Mouse (Mus musculus): Measurements from ENCODE around the gene Tmem156. TPM values are rescaled to one million over a fixed set of nuclear protein-coding genes. Genes with fewer than 3 reads are reported as not detected.

Tmem156 gene
- total RNA-seq, 2 experiments from 2014 or later, result 0.17 to 0.44 TPM

Other genes starting within 250 kb of the Tmem156 start
- gene Tlr1, start 158.6 kb downstream of the Tmem156 start, total RNA-seq (2021), result 1 to 10 TPM; 1.0 to 1.3 TPM
- 1 to 10 TPM; 2.1 TPM for gene Tlr6, start 132.0 kb downstream of the Tmem156 start, total RNA-seq (2021)
- gene Fam114a1, start 122.1 kb downstream of the Tmem156 start, total RNA-seq (2021), result 10 to 100 TPM; 63.3 to 71.7 TPM
- 10 to 100 TPM; 20.1 to 21.1 TPM for gene Klhl5, start 15.4 kb upstream of the Tmem156 start, total RNA-seq (2021)
- 1 to 10 TPM; 4.0 to 5.8 TPM for gene Wdr19, start 107.6 kb upstream of the Tmem156 start, total RNA-seq (2021)
- 10 to 100 TPM; 41.2 to 43.6 TPM for gene Rfc1, start 243.5 kb upstream of the Tmem156 start, total RNA-seq (2021)